Mouse (Mus musculus): ENCODE measurements around the gene Zfp446.
A peak's percentile ranks its signal among the peaks of the same experiment; 100 is the strongest.
"Not testable (repeated sequence)": the region's sequence is repeated elsewhere in the genome, so short reads cannot be mapped to it uniquely, and the experiment has no call there.

Zfp446 gene

DNA sequence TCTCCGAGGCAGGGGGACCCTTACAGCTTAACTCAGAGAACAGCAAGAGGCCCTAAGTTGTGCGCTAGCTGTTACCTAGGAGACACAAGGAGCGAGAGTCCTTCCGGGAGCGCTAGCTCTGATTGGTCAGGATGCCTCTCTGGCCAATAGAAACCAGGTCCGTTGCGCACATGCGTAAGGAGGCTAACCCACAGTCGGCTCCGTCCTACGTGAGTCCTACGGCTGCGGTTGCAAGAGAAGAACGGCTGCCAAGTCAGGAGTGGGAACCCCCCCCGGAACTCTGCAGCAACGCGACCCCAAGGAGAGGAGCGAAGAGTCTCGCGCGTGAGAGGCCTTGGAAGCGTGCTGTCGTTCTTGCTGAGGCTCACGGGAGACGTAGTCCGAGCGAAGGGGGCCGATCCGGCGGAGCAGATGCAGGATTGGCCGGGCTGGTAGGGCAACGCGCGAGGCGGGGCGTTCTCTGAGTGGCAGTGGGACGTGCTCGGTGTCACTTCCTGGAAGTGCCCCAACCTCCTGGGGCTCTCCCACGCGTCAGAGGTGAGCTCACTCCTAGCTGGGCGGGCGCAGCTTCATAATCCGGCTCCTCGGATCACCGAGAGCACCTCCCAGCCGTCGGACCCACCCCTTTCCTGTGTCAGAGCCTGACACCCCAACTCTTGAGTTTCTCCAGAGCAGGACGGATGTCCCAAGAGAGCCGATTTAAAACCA, at the start of gene Zfp446:
Gene Zfp446 (plus strand): TSS at position 167 of the 708 bp plus-strand sequence.
- DNase-seq (ENCODE audit: low spot score in 2 of 2): peak; percentile 93 to 98

DNA sequence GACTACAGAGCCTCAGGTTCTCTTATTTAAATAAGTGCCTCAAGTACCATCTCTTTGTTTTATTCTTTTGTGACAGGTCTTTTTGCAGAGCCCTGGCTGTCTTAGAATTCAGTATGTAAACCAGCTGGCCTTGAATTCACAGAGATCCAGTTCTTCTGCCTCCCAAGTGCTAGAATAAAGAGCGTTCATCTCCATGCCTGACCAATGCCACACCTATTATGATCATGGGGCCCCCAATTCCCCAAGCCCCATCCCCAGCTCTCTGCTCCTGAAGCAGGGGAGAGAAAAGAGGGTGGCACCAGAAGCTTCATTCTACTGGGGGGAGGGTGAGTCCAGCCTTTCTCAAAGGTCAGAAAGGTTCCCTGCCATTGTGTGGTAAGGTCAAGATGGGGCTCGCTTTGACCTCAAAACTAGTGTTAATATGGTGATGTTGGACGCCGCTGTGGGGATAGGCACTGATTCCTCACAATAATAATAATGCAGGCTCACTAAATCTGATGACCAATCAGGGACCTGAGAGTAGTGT, 44.0 kb upstream of the Zfp446 start:
- DNase-seq (ENCODE audit: low spot score in 2 of 2): no peak

DNA sequence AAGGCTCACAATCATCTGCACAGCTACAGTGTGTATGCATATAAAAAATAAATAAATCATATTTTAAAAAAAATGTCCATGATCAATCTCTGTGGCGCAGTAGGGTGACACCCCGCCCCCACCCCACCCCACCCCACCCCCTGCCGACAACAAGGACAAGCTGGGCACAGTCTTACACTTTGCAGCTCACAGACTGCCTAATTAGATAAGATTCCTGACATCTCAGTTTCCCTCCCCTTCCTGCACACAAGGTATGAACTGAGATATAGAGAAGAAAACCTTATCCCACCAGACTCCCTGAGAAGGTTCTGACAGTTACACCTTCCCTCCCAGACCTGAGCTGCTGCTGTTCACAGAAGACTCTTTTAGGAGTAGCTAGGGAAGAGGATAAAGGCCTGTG, 42.8 kb upstream of the Zfp446 start:
- no peak for DNase-seq (ENCODE audit: low spot score in 2 of 2)

DNA sequence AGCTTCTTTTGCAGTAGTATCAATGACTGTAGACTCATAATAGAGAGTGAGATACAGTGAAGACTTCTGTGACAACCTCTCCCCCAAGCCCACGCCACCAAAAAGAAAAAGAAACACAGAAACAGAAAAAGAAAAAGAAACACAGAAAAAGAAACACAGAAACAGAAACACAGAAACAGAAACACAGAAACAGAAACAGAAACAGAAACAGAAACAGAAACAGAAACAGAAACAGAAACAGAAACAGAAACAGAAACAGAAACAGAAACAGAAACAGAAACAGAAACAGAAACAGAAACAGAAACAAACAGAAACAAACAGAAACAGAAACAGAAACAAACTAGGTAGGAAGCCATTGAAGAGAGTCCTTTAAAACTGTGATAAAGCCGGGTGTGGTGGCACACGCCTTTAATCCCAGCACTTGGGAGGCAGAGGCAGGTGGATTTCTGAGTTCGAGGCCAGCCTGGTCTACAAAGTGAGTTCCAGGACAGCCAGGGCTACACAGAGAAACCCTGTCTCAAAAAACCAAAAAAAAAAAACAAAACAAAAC, 40.3 kb upstream of the Zfp446 start:
- DNase-seq (ENCODE audit: low spot score in 2 of 2): not testable (repeated sequence)

DNA sequence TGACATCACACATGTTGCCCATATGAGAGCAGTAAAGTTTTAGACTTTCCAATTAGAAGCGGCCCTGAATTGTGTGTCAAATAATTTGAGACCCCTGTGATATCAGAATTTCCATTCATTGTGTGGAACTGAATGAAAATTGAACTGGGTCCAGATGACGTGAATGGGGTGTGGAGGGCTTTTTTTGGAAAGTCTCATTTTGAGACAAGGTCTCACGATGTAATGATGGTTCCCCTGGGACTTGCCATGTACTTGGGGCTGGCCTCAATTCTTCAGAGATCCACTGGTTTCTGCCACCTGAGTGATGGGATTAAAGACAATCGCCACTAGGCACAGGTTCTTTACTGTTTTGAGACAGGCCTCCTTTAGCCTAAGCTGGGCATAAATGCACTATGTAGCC, 37.0 kb upstream of the Zfp446 start:
- no peak for DNase-seq (ENCODE audit: low spot score in 2 of 2)

DNA sequence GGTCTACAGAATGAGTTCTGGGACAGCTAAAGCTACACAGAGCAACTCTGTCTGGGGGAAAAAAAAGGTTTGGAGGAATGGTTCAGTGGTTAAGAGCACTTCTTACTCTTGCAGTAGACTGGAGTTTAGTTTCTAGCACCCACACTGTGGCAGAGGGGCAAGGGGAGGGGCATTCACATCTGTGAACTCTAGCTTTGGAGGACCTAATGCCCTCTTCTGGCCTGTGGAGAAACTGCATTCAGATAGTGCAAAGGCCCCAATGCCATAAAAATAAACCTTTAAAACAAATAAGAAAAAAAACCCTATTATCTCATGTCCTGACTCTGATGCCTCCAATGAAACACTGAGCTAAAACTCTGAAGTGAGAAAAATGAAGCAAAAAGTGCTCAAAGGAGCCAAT, 34.2 kb upstream of the Zfp446 start:
- no peak for DNase-seq (ENCODE audit: low spot score in 2 of 2)

DNA sequence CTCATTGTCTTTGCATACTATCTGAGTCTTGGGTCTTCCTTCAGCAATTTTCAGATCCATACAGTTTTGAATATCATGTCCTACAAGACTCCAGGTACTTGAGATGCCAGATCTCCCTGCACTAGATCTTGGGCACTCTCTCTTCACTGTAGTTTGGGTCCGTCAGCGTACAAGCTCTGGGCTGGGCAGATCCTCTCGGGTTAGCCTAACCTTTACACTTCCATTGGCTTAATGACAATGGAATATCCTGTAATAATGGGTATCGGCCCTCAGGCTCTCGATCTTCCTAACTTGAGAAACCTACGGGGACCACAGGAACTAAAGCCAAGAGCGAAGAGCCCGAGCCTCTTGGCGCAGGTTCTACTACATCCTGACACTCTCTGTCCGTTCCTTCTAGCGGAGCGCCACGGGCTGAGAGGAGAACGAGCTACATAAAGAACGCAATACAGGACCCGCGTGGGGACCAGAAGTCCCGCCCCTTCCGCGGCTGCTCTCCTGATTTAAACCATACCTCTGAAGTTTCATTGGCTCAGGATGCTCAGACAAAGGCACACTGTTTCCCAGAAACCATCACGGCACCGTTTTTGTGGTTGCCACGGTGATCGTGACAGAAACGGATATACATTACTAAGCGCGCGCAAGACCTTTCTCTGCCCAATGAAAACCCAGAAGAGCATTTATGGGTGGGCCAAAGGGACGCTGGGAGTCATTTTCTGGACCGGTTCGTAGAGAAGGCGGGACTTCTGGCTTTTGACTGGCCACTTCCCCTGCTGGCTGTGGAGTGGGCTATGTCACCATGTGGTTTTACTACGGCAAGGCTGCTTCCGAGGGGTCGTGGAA, 28.4 kb upstream of the Zfp446 start:
- DNase-seq (ENCODE audit: low spot score in 2 of 2): peak; percentile 62 to 83

DNA sequence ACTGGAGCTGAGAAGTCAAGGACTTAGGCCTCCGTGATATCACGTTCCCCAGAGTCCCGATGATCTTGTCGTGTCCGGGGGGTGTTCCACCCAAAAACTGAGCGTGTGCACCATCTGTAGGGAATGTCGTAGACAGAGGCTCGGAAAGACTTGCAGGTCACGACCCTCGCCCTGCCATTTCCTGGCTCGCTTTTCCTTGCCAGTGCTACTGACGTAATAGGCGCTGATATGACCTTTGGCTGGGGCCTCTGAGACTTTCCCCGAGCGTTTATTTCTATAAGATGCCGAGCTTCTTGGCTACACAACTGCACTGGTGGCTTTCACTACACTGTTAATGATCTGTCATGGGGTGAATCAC, 27.8 kb upstream of the Zfp446 start:
- DNase-seq (ENCODE audit: low spot score in 2 of 2): no peak

DNA sequence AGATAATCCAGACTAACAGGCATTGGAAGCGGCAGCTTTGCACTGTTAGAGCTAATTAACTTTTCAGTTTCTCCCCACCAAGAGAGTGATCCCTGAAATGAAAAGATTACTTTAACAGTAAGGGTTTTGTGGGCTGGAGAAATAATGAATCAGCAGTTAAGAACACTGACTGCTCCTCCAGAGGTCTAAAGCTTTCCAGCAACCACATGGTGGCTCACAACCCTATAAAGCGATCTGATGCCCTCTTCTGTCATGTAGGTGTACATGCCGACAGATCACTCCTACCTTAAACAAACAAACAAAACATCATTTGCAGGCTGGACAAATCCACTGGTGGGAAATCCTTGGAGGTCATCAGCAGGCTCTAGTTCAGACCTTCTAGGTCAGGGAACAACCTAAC, 22.8 kb upstream of the Zfp446 start:
- no peak for DNase-seq (ENCODE audit: low spot score in 2 of 2)

DNA sequence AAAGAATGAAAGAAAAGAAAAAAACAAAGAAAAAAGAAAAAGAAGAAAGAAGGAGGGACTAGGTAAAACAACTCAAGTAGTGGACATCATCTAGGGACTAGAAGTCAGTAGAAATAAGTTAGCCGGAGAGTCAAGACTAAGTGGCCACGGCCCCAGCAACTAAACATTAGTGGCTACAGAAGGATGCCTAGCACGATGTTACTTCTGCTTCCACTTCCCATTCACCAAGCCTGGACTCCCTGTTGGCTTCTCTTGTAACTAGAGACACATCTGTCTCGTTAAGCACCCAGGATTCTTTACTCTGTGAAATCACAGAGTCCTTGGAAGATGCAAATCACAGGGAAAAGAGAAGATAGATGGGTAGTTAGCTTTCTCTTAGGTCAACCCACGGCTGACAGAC, 20.1 kb upstream of the Zfp446 start:
- no peak for DNase-seq (ENCODE audit: low spot score in 2 of 2)

DNA sequence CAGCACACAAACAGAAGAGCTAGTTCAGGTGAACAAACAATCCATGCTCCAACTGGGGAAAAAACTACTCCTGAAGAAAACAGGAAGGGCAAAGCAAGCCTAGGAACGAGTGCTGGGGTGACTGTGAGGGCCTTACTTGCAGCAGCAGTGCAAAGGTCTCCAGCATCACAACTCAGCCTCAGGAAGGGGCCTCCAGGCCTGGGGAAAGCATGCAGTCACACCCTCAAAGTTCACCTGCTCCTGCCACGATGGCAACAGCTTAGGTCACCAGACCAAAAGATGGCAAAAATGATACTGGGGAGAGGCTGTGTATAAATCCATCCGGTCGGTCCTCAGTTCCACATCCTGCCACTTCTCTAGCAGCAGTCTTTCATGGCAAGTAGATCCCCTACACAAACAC, 18.7 kb upstream of the Zfp446 start:
- no peak for DNase-seq (ENCODE audit: low spot score in 2 of 2)

DNA sequence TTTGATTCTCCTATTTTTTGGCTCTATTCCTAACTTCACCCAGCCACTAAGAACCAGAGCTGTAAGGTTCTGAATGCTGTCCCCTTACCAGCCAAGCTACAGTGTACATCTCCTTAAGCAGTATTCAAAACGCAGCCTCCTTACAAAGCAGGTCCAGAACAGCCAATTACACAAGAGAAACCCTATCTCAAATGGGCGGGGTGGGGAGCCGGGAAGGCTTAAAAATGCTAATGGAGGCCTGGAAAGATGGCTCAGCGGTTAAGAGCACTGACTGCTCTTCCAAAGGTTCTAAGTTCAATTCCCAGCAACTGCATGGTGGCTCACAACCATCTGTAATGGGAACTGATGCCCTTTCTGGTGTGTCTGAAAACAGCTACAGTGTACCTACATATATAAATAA, 17.9 kb upstream of the Zfp446 start:
- DNase-seq (ENCODE audit: low spot score in 2 of 2): no peak

DNA sequence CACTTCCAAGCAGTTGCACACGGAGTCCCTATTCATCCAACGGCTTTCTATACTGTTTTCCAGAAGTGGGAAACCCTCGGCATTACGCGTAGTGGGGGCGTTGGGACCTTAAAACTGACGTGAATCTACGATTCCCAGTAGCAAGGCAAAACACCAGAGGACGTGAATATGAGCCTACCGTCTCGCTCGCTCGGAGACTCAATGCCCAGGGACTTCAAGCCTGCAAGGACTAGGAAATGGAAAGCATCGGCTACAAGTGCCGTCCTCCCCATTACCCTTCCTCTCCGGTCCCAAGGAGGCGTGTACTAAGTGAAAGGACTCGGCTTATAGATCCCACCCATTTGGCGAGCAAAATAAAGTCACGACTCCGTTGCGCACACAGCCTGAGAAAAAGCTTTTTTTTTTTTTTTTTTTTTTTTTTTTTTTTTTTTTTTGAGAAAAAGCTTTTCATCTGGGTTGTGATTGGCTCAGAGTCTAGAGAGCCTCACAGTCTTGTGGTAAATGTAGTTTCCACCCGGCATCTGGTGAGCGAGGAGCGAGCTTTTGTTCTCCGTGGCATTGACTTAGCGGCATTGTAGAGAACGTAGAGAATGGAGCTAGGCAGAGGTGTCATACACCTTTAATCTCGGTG, 16.0 kb upstream of the Zfp446 start:
- peak in 1 of 2 experiments; percentile 32 for DNase-seq (ENCODE audit: low spot score in 2 of 2)

DNA sequence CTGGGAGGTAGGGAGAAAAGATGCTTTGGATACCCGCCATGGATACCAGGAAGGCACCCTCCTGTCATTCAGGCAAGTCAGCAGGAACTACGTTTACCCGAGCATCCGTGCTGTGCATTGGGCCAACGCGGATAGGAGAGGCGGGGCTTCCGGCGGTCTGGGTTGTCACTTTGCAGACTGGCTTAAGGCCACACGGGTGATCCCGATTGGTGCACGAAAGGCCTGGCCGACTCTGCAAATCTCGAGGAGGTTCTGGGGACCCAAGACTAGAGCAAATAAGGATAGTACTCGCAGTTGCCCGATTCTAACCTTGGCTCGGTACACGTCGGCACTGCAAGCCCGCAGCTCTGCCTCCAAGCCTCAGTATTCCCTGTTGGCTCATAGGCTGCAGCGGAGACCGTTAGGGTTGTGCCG, 12.0 kb upstream of the Zfp446 start, which contains the start of gene Zfp324:
Gene Zfp324 (plus strand): TSS at position 161 of the 414 bp plus-strand sequence.
- DNase-seq (ENCODE audit: low spot score in 2 of 2): peak; percentile 66 to 82

DNA sequence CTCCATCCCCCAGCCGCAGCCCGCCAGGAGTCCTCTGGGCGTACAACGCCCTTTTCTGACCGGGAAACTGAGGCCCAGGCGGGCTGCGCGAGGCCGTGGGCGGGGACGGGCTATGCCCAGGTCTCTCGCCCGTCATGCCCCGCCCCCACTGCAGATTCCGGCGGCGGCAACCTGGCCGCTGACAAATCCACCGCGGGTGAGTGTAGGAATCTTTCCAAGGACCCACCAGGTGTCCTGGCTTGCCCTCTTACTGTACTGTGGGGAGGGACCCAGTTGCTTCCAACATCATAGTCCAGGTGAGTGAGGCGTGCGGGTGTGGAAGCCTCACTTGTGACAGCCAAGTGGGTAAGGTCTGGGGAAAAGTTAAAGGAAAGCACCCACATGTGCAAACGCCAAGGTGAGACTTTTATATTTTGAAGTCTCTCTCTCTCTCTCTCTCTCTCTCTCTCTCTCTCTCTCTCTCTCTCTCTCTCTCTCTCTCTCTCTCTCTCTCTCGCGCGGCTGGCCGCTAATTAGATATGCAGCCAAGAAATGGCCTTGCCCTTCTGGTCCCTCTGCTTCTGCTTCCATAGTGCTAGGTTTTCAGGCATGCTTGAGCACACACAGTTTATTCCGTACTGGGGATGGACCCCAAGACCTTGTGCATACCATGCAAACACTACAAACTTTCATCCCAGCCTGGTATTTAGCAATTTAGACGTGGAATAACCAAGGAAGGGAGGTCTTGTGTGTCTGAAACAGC, 11.4 kb upstream of the Zfp446 start:
- peak in 1 of 2 experiments; percentile 71 for DNase-seq (ENCODE audit: low spot score in 2 of 2)

DNA sequence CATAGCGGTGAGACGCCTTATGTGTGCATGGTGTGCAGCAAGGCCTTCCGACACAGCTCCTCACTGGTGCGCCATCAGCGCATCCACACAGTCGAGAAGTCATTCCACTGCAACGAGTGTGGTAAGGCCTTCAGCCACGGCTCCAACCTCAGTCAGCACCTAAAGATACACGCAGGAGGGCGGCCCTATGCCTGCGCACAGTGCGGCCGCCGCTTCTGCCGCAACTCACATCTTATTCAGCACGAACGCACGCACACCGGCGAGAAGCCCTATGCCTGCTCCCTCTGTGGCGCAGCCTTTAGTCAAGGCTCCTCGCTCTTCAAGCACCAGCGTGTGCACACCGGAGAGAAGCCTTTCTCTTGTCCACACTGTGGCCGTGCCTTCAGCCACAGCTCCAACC, 6.7 kb upstream of the Zfp446 start:
- no peak for DNase-seq (ENCODE audit: low spot score in 2 of 2)

DNA sequence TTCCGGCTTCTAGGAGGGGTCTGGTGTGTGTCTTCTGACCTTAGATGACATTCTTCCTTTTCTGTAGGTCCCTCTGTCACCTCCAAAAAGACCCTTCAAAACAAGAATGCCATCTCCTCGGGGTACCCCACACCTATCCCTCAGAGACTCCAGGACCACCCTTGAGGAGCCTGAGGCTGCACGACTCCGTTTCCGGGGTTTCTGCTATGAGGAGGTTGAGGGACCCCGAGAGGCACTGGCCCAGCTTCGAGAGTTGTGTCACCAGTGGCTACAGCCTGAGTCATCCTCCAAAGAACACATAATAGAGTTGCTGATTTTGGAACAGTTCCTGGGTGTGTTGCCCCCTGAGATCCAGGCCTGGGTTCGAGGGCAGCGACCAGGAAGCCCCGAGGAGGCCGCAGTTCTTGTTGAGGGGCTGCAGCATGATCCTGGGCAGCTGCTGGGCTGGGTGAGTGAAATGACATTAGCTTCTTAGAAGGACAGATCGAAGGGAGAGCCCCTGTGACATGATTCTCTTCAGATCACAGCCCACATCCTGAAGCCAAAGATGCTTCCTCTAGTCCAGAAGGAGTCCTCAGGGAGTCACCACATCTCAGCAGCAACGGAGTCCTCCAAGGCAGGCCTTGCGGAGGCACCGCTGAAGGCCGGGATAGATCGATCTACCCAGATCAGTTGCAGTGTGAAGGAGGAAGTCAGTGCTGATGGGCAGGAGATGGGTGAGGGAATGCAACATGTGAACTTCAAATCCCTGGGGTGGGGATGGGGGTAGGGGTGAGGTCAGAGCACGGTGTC, 1.5 kb downstream of the Zfp446 start:
- no peak for DNase-seq (ENCODE audit: low spot score in 2 of 2)

DNA sequence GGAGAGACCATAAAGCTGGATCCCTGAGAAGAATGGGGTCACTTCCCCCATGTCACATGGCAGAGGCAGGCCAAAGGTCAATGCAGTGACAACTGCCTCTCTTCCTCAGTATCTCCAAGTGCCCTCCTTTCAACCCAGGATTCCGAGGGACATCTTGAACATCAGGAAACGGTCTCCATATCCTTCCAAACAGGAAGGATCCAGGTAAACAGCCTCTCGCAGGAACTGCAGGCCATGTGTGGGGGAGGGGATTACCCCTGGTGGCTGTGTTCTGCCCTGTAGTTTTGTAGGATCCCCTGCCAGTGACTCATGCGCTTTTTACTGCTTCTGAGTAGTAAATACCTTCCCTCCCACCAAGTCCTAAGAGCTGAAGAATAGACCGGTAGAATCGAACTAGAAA, 2.1 kb downstream of the Zfp446 start:
- DNase-seq (ENCODE audit: low spot score in 2 of 2): no peak

DNA sequence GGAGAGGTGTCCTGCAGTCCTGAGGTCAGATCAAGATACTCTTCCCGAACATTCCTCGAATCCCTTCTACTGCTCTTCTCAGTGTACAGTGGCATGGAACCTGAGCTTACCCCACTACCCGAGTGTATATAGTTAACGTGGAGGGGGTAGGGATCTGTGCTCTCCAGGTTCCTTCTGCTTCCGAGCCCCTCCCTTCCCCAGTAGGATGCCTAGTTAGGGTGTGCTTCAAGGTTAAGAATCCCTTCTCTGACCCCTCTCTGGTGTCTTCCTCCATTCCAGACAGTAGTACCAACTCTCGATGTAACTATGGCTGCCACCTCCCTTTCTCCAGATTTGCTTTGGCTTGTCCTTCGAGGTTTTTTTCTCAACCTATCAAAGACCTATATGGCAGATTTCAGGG, 2.6 kb downstream of the Zfp446 start:
- no peak for DNase-seq (ENCODE audit: low spot score in 2 of 2)

DNA sequence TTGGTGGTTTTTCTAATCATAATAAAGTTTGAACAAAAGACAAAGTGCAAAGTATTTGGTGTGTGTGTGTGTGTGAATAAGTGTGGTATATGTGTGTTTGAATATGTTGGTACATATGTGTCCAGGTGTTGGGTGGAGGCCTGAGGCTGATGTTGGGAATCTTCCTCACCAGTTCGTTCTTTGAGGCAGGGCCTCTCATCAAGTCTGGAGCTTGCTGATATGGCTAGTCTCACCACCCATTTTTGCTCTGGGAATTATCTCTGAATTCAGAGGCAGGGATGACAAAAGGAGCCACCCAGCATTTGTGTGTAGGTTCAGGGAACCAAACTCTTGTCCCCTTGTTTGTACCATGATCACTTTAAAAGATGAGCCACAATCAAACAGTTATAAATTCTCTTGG, 8.1 kb downstream of the Zfp446 start:
- no peak for DNase-seq (ENCODE audit: low spot score in 2 of 2)

DNA sequence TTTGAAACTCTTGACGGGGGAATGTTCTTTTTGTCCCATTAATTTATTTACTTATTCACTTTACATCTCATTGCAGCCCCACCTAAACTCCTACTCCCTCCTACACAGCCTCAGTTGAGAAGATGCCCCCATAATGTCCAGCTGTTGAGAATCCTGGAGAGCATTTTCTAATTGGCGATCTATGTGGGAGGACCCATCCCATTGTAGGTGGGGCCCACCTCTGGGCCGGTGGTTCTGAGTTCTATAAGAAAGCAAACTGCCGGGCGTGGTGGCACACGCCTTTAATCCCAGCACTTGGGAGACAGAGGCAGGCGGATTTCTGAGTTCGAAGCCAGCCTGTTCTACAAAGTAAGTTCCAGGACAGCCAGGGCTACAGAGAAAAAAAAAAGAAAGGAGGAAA, 9.3 kb downstream of the Zfp446 start:
- no peak for DNase-seq (ENCODE audit: low spot score in 2 of 2)
